Mouse (Mus musculus): ENCODE results near the gene Tor2a. TPM values are rescaled to one million over a fixed set of nuclear protein-coding genes. Genes with fewer than 3 reads are reported as not detected.

Gene Tor2a
- total and polyA plus RNA-seq, 3 experiments: 9.0 to 28.2 (median 14.0) TPM

GRCm38 (mm10) chr2:32734480-32734879 lies 22.6 kb upstream of the Tor2a start:
- peaks cover 68% of the 10 kb centered on the region for H3K27me3 ChIP-seq (ENCODE audit: insufficient read depth, low read length)
- no peak overlapping the region for H3K4me3 ChIP-seq (ENCODE audit: low read depth, low read length)
- DNase-seq (ENCODE audit: low spot score): no peak
- no peak for ATAC-seq (ENCODE audit: extremely low read depth, insufficient number of reproducible peaks, low FRiP score, poor library complexity, severe bottlenecking)
- no peaks in the 10 kb centered on the region for H3K9me3 ChIP-seq (replicated peaks)
- no peak for TF ChIP-seq CTCF (IDR thresholded peaks at IDR 0.05; ENCODE audit: low read depth, low read length)
- TF ChIP-seq GATA1 (IDR thresholded peaks at IDR 0.05; ENCODE audit: borderline replicate concordance, low read length): no peak
- H3K36me3 ChIP-seq (replicated peaks): no peaks in the 10 kb centered on the region
- H3K4me1 ChIP-seq (ENCODE audit: insufficient read depth, low read depth, low read length): peaks cover 4% of the 10 kb centered on the region; the same call in 1 of the 2 replicates

GRCm38 (mm10) chr2:32734933-32735332 lies 22.1 kb upstream of the Tor2a start:
- H3K36me3 ChIP-seq (replicated peaks): no peaks in the 10 kb centered on the region
- no peaks in the 10 kb centered on the region for H3K9me3 ChIP-seq (replicated peaks)
- ATAC-seq (ENCODE audit: extremely low read depth, insufficient number of reproducible peaks, low FRiP score, poor library complexity, severe bottlenecking): no peak
- H3K4me1 ChIP-seq (ENCODE audit: insufficient read depth, low read depth, low read length): peaks cover 4% of the 10 kb centered on the region; the same call in 1 of the 2 replicates
- peaks cover 68% of the 10 kb centered on the region for H3K27me3 ChIP-seq (ENCODE audit: insufficient read depth, low read length)
- no peak for DNase-seq (ENCODE audit: low spot score)
- no peak overlapping the region for H3K4me3 ChIP-seq (ENCODE audit: low read depth, low read length)
- TF ChIP-seq CTCF (IDR thresholded peaks at IDR 0.05; ENCODE audit: low read depth, low read length): no peak
- no peak for TF ChIP-seq POLR2AphosphoS5 (IDR thresholded peaks at IDR 0.05; ENCODE audit: insufficient replicate concordance, low read depth, low read length)
- no peak for TF ChIP-seq GATA1 (IDR thresholded peaks at IDR 0.05; ENCODE audit: borderline replicate concordance, low read length)
- no peak for TF ChIP-seq TAL1 (conservative IDR thresholded peaks at IDR 0.05; ENCODE audit: low read depth, low read length)
- no peak for TF ChIP-seq GATA2 (IDR thresholded peaks at IDR 0.05; ENCODE audit: borderline replicate concordance, low read depth, low read length)

- H3K36me3 ChIP-seq (replicated peaks): no peaks in the 10 kb centered on the region
These were observed 20.7 kb upstream of the Tor2a start for GRCm38 (mm10) chr2:32736306-32736829.

GRCm38 (mm10) chr2:32737008-32737407 lies 20.0 kb upstream of the Tor2a start:
- H3K4me1 ChIP-seq (ENCODE audit: insufficient read depth, low read depth, low read length): peaks cover 8% of the 10 kb centered on the region; the same call in 1 of the 2 replicates
- H3K27me3 ChIP-seq (ENCODE audit: insufficient read depth, low read length): peaks cover 73% of the 10 kb centered on the region
- ATAC-seq (ENCODE audit: extremely low read depth, insufficient number of reproducible peaks, low FRiP score, poor library complexity, severe bottlenecking) (no peak), DNase-seq (ENCODE audit: low spot score) (no peak)
- H3K9me3 ChIP-seq (replicated peaks): no peaks in the 10 kb centered on the region
- TF ChIP-seq GATA2 (IDR thresholded peaks at IDR 0.05; ENCODE audit: borderline replicate concordance, low read depth, low read length): no peak
- TF ChIP-seq TAL1 (conservative IDR thresholded peaks at IDR 0.05; ENCODE audit: low read depth, low read length): no peak
- TF ChIP-seq GATA1 (IDR thresholded peaks at IDR 0.05; ENCODE audit: borderline replicate concordance, low read length): no peak
- no peak for TF ChIP-seq POLR2AphosphoS5 (IDR thresholded peaks at IDR 0.05; ENCODE audit: insufficient replicate concordance, low read depth, low read length)
- TF ChIP-seq CTCF (IDR thresholded peaks at IDR 0.05; ENCODE audit: low read depth, low read length): no peak
- no peak overlapping the region for H3K4me3 ChIP-seq (ENCODE audit: low read depth, low read length)
- H3K36me3 ChIP-seq (replicated peaks): no peaks in the 10 kb centered on the region

More at GRCm38 (mm10) chr2:32736306-32736829, 20.7 kb upstream of the Tor2a start:
- TF ChIP-seq CTCF (IDR thresholded peaks at IDR 0.05; ENCODE audit: low read depth, low read length): no peak
- H3K4me1 ChIP-seq (ENCODE audit: insufficient read depth, low read depth, low read length): peaks cover 5% of the 10 kb centered on the region; the same call in 1 of the 2 replicates
- no peaks in the 10 kb centered on the region for H3K9me3 ChIP-seq (replicated peaks)
- no peak overlapping the region for H3K4me3 ChIP-seq (ENCODE audit: low read depth, low read length)
- DNase-seq (ENCODE audit: low spot score) (no peak), ATAC-seq (ENCODE audit: extremely low read depth, insufficient number of reproducible peaks, low FRiP score, poor library complexity, severe bottlenecking) (no peak)
- peaks cover 71% of the 10 kb centered on the region for H3K27me3 ChIP-seq (ENCODE audit: insufficient read depth, low read length)

GRCm38 (mm10) chr2:32739311-32739710 lies 17.7 kb upstream of the Tor2a start:
- no peak for TF ChIP-seq GATA1 (IDR thresholded peaks at IDR 0.05; ENCODE audit: borderline replicate concordance, low read length)
- no peak for TF ChIP-seq POLR2AphosphoS5 (IDR thresholded peaks at IDR 0.05; ENCODE audit: insufficient replicate concordance, low read depth, low read length)
- no peak for TF ChIP-seq TAL1 (conservative IDR thresholded peaks at IDR 0.05; ENCODE audit: low read depth, low read length)
- no peak for TF ChIP-seq GATA2 (IDR thresholded peaks at IDR 0.05; ENCODE audit: borderline replicate concordance, low read depth, low read length)
- no peak for TF ChIP-seq CTCF (IDR thresholded peaks at IDR 0.05; ENCODE audit: low read depth, low read length)
- no peak overlapping the region for H3K4me3 ChIP-seq (ENCODE audit: low read depth, low read length)
- H3K27me3 ChIP-seq (ENCODE audit: insufficient read depth, low read length): peaks cover 64% of the 10 kb centered on the region
- H3K36me3 ChIP-seq (replicated peaks): no peaks in the 10 kb centered on the region
- no peaks in the 10 kb centered on the region for H3K9me3 ChIP-seq (replicated peaks)
- ATAC-seq (ENCODE audit: extremely low read depth, insufficient number of reproducible peaks, low FRiP score, poor library complexity, severe bottlenecking) (no peak), DNase-seq (ENCODE audit: low spot score) (no peak)
- H3K4me1 ChIP-seq (ENCODE audit: insufficient read depth, low read depth, low read length): peaks cover 8% of the 10 kb centered on the region; the same call in 1 of the 2 replicates

GRCm38 (mm10) chr2:32740916-32741272 lies 16.1 kb upstream of the Tor2a start, which contains the start of gene 6330409D20Rik:
Gene 6330409D20Rik, minus strand, starts transcription at chr2:32741016.
- Histone ChIP-seq H3K36me3 (replicated peaks) (no peaks in the 10 kb centered on the region), H3K4me3 (ENCODE audit: low read depth, low read length) (no peak within 1 kb of the TSS), H3K9me3 (replicated peaks) (no peaks in the 10 kb centered on the region), H3K27me3 (ENCODE audit: insufficient read depth, low read length) (peaks cover 61% of the 10 kb centered on the region), H3K4me1 (ENCODE audit: insufficient read depth, low read depth, low read length) (peaks cover 5% of the 10 kb centered on the region; the same call in 1 of the 2 replicates)
- DNase-seq (ENCODE audit: low spot score) (no peak), ATAC-seq (ENCODE audit: extremely low read depth, insufficient number of reproducible peaks, low FRiP score, poor library complexity, severe bottlenecking) (no peak)
- no peak for TF ChIP-seq TAL1 (conservative IDR thresholded peaks at IDR 0.05; ENCODE audit: low read depth, low read length)
- TF ChIP-seq CTCF (IDR thresholded peaks at IDR 0.05; ENCODE audit: low read depth, low read length): no peak

All from G1E (cell line).